In the genomic region with DNA sequence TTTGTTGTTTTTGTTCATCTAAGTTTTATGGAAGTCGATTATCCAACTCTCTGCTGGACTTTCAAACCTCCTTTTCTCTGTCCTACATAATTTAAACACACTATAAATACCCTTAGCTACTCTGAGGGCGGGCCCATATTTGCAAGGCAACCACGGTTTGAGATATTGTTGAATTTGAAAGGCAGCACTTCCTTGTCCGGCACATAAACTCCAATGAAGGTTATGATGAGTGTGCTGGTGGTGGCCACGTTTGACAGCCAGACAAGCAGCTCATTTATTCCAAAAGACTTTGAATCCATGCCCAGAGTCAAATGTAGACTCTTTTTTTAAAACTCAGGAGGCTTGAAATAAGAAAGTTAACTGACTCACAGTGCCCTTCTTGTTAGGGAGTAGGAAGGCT, we compare ENCODE assay signal across 16 mouse cellular contexts. TPM values are rescaled to one million over a fixed set of nuclear protein-coding genes. Genes with fewer than 3 reads are reported as not detected.
DNase-seq lines count a peak whose midpoint lies in the region; ATAC-seq and TF ChIP-seq lines count a peak whose summit lies in the region.
"Had no signal": no experiment of that assay in that cellular context is flagged by ENCODE, and none has a peak within 500 bp of the region (broad histone marks: within the 10 kb centered on the region; RNA-seq: fewer than 3 reads in every experiment).

No protein-coding gene starts in this region.

- no peak overlapping the region for H3K9ac ChIP-seq in heart, embryonic 16.5 days (ENCODE audit: low read length)
- H3K9ac ChIP-seq in embryonic facial prominence, embryonic 14.5 days (ENCODE audit: low read depth, low read length), result no peak overlapping the region
- H3K9ac ChIP-seq: embryonic facial prominence, embryonic 15.5 days had no signal

- H3K27ac ChIP-seq in heart, embryonic 16.5 days (ENCODE audit: low read length), result peak overlapping the region; percentile 68
- peak overlapping the region; percentile 85 for H3K27ac ChIP-seq in left cerebral cortex, adult 2 months
- H3K27ac ChIP-seq in embryonic facial prominence, embryonic 14.5 days (replicated peaks; ENCODE audit: low read depth, low read length), result peak overlapping the region; percentile 76
- H3K27ac ChIP-seq: embryonic facial prominence, embryonic 15.5 days had no signal

- H3K4me1 ChIP-seq in heart, embryonic 16.5 days (ENCODE audit: control insufficient read depth, insufficient read depth, low read length), result no peaks in the 10 kb centered on the region
- peaks cover 9% of the 10 kb centered on the region; the same call in 1 of the 2 replicates for H3K4me1 ChIP-seq in embryonic facial prominence, embryonic 14.5 days (ENCODE audit: control insufficient read depth, insufficient read depth, low read length)
- H3K4me1 ChIP-seq: embryonic facial prominence, embryonic 15.5 days had no signal

- ATAC-seq in heart, embryonic 16.5 days (replicated peaks; ENCODE audit: extremely low read depth, insufficient read depth, low FRiP score), result no peak
- ATAC-seq in embryonic facial prominence, embryonic 14.5 days (ENCODE audit: low read depth), result peak; percentile 42; the same call in 1 of the 2 replicates

- H3K4me3 ChIP-seq in heart, embryonic 16.5 days (ENCODE audit: low read length), result no peak overlapping the region
- H3K4me3 ChIP-seq in left cerebral cortex, adult 2 months, result no peak overlapping the region
- no peak overlapping the region for H3K4me3 ChIP-seq in embryonic facial prominence, embryonic 14.5 days (ENCODE audit: low read depth, low read length)
- H3K4me3 ChIP-seq in myocyte, result no peak overlapping the region
- H3K4me3 ChIP-seq: embryonic facial prominence, embryonic 15.5 days had no signal

- no peak overlapping the region for H3ac ChIP-seq in myocyte (ENCODE audit: control insufficient read depth, insufficient read length)

- 46% methylated on average over 5 of the region's 5 CpGs for WGBS in heart, embryonic 16.5 days
- WGBS in embryonic facial prominence, embryonic 14.5 days, result 54% methylated on average over 5 of the region's 5 CpGs

- H3K9me3 ChIP-seq in heart, embryonic 16.5 days (replicated peaks; ENCODE audit: control insufficient read depth, low read length), result no peaks in the 10 kb centered on the region
- H3K9me3 ChIP-seq in embryonic facial prominence, embryonic 14.5 days (ENCODE audit: control insufficient read depth, low read length), result no peaks in the 10 kb centered on the region
- H3K9me3 ChIP-seq: embryonic facial prominence, embryonic 15.5 days had no signal

- intact Hi-C loops in left cerebral cortex, adult 2 months (cut with DNase I), result no loop called here
- intact Hi-C loops in left cerebral cortex, postnatal 4 days (cut with DNase I), result no loop called here

- no peak for TF ChIP-seq CTCF in left cerebral cortex, adult 2 months (IDR thresholded peaks at IDR 0.05)

- no peak for TF ChIP-seq POLR2A in myocyte (IDR thresholded peaks at IDR 0.05; ENCODE audit: insufficient read length, low read depth)

- H3K4me2 ChIP-seq in heart, embryonic 16.5 days (ENCODE audit: low read depth, low read length), result no peak overlapping the region
- H3K4me2 ChIP-seq in embryonic facial prominence, embryonic 14.5 days (ENCODE audit: low read depth, low read length), result no peak overlapping the region
- peak overlapping the region; percentile 47 for H3K4me2 ChIP-seq in myocyte (ENCODE audit: low read depth)
- H3K4me2 ChIP-seq: embryonic facial prominence, embryonic 15.5 days had no signal

- no peaks in the 10 kb centered on the region for H3K79me2 ChIP-seq in myocyte (ENCODE audit: control insufficient read depth, insufficient read depth)

- H3K27me3 ChIP-seq in heart, embryonic 16.5 days (ENCODE audit: control insufficient read depth, insufficient read depth, low read length), result no peaks in the 10 kb centered on the region
- H3K27me3 ChIP-seq in embryonic facial prominence, embryonic 14.5 days (replicated peaks; ENCODE audit: control insufficient read depth, insufficient read depth, low read length), result no peaks in the 10 kb centered on the region
- no peaks in the 10 kb centered on the region for H3K27me3 ChIP-seq in myocyte (ENCODE audit: control insufficient read depth, insufficient read depth, insufficient read length)
- H3K27me3 ChIP-seq: embryonic facial prominence, embryonic 15.5 days; megakaryocyte, embryonic 14.5 days had no signal

- H3K36me3 ChIP-seq in heart, embryonic 16.5 days (ENCODE audit: control insufficient read depth, insufficient read depth), result no peaks in the 10 kb centered on the region
- H3K36me3 ChIP-seq in embryonic facial prominence, embryonic 14.5 days (ENCODE audit: control insufficient read depth, insufficient read depth, low read length), result no peaks in the 10 kb centered on the region
- H3K36me3 ChIP-seq in myocyte (ENCODE audit: control insufficient read depth, insufficient read depth), result no peaks in the 10 kb centered on the region
- H3K36me3 ChIP-seq: embryonic facial prominence, embryonic 15.5 days had no signal

- DNase-seq in heart, adult 9 months (ENCODE audit: low spot score in 2 of 2), result no peak
- DNase-seq in left cerebral cortex, adult 2 months (ENCODE audit: extremely low spot score in 1 of 2, low spot score in 2 of 2), result no peak
- DNase-seq in left cerebral cortex, postnatal 4 days, result no peak
- peak; percentile 46 for DNase-seq in embryonic facial prominence, embryonic 14.5 days (ENCODE audit: low spot score)
- DNase-seq in cerebellum, adult 11-12 months, result no peak
- no peak for DNase-seq in spleen, adult 12 weeks (ENCODE audit: low spot score)
- DNase-seq: adrenal gland, postnatal 25 days; cerebellum, adult 18-20 months; thymus, postnatal 36 days had no signal

TF ChIP-seq in myocyte, 11 proteins besides CTCF, POLR2A, EP300 and RAD21:
- TF ChIP-seq MAX (IDR thresholded peaks at IDR 0.05; ENCODE audit: low read depth) (no peak), SRF (IDR thresholded peaks at IDR 0.05; ENCODE audit: control insufficient read depth, insufficient read length, low read depth) (no peak), TCF3 (IDR thresholded peaks at IDR 0.05; ENCODE audit: insufficient read length, low read depth) (no peak), TCF12 (IDR thresholded peaks at IDR 0.05; ENCODE audit: insufficient read depth, poor library complexity, severe bottlenecking) (no peak)

RNA-seq across cellular contexts. Expression of gene Gm42906, which starts 33.3 kb away (rescaled TPM):
- polyA plus RNA-seq in heart, embryonic 16.5 days (2015; fragmentation: Nextera tagmentation; extraction: Ambion mirVana), result not detected in 2 replicates
- not detected for total RNA-seq in left cerebral cortex, adult 2 months (2021)
- total RNA-seq in left cerebral cortex, postnatal 4 days (2021), result not detected
- polyA plus RNA-seq in embryonic facial prominence, embryonic 14.5 days (2014; fragmentation: Nextera tagmentation; extraction: Ambion mirVana), result not detected in 2 replicates
- not detected for polyA plus RNA-seq in myocyte (2012; fragmentation: generic; extraction: Trizol)
- total RNA-seq: layer of hippocampus, adult 18-20 months; left cerebral cortex, postnatal 36 days had no signal
- polyA plus RNA-seq: embryonic facial prominence, embryonic 15.5 days; hindbrain, embryonic 11.5 days had no signal
